Mouse (Mus musculus): ENCODE results near the gene Speer3.

- no peak for TF ChIP-seq CTCF (IDR thresholded peaks at IDR 0.05; ENCODE audit: low read depth)
- TF ChIP-seq EP300 (IDR thresholded peaks at IDR 0.05; ENCODE audit: low read depth) = no peak
Observed at GRCm38 (mm10) chr5:13844317-13844716, 52.9 kb downstream of the Speer3 start.

Measured in heart, postnatal 0 days (tissue).